28 mouse cellular contexts compared by ENCODE assay signal in the genomic region with DNA sequence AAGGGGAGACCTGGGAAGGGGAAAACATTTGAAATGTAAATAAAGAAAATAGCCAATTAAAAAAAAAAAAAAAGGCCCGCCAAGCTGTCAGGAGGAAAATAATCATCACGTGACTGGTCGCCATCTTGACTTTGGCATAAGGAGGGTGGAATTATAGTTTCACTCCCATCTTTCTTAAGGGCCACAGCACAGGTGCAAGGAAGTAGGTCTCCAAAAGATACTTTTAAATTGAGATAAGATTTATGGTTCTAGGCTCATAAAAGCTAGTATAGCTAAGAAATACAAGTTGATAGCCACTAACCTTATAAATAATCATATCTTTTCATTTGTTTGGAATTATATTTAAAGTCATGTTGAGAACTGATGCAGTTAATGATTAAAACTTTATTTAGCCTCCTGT. TPM values are rescaled to one million over a fixed set of nuclear protein-coding genes. Genes with fewer than 3 reads are reported as not detected.
DNase-seq lines count a peak whose midpoint lies in the region; ATAC-seq and TF ChIP-seq lines count a peak whose summit lies in the region.
"Had no signal": no experiment of that assay in that cellular context is flagged by ENCODE, and none has a peak within 500 bp of the region (broad histone marks: within the 10 kb centered on the region; RNA-seq: fewer than 3 reads in every experiment).

No protein-coding gene starts in this region.

- no peak overlapping the region for H3K4me3 ChIP-seq in lung, postnatal 0 days (ENCODE audit: low read depth, low read length)
- no peak overlapping the region for H3K4me3 ChIP-seq in intestine, embryonic 15.5 days (replicated peaks)
- no peak overlapping the region for H3K4me3 ChIP-seq in intestine, embryonic 16.5 days (ENCODE audit: low read length)
- H3K4me3 ChIP-seq: embryonic facial prominence, embryonic 13.5 days; embryonic facial prominence, embryonic 15.5 days; erythroblast, embryonic 14.5 days; forebrain, embryonic 12.5 days had no signal

- WGBS in lung, postnatal 0 days = 90% methylated on average over 3 of the region's 3 CpGs
- WGBS in intestine, embryonic 15.5 days = 81% methylated on average over 3 of the region's 3 CpGs
- WGBS in intestine, embryonic 16.5 days = 74% methylated on average over 3 of the region's 3 CpGs

- peaks cover 9% of the 10 kb centered on the region; the same call in 1 of the 2 replicates for H3K4me1 ChIP-seq in lung, postnatal 0 days (ENCODE audit: insufficient read depth, low read depth, low read length)
- H3K4me1 ChIP-seq in intestine, embryonic 15.5 days (replicated peaks) = 0 out of 2 replicates have a peak, but pooled peaks cover 2% of the 10 kb centered on the region
- H3K4me1 ChIP-seq in intestine, embryonic 16.5 days (ENCODE audit: control insufficient read depth, insufficient read depth, low read length) = no peaks in the 10 kb centered on the region
- H3K4me1 ChIP-seq: embryonic facial prominence, embryonic 13.5 days; embryonic facial prominence, embryonic 15.5 days had no signal

- TF ChIP-seq EP300 in lung, postnatal 0 days (IDR thresholded peaks at IDR 0.05) = no peak

- H3K9ac ChIP-seq in lung, postnatal 0 days (replicated peaks; ENCODE audit: low read depth) = no peak overlapping the region
- no peak overlapping the region for H3K9ac ChIP-seq in intestine, embryonic 15.5 days
- H3K9ac ChIP-seq in intestine, embryonic 16.5 days (ENCODE audit: low read depth, low read length) = no peak overlapping the region
- H3K9ac ChIP-seq: embryonic facial prominence, embryonic 13.5 days; embryonic facial prominence, embryonic 15.5 days; forebrain, embryonic 12.5 days had no signal

- no peak overlapping the region for H3K27ac ChIP-seq in lung, postnatal 0 days (ENCODE audit: low read length)
- no peak overlapping the region for H3K27ac ChIP-seq in intestine, embryonic 15.5 days
- H3K27ac ChIP-seq in intestine, embryonic 16.5 days (ENCODE audit: low read length) = no peak overlapping the region
- H3K27ac ChIP-seq: embryonic facial prominence, embryonic 13.5 days; embryonic facial prominence, embryonic 15.5 days; forebrain, embryonic 10.5 days; forebrain, embryonic 12.5 days had no signal

- H3K4me2 ChIP-seq in lung, postnatal 0 days (replicated peaks; ENCODE audit: low read depth, low read length) = no peak overlapping the region
- no peak overlapping the region for H3K4me2 ChIP-seq in intestine, embryonic 15.5 days (replicated peaks)
- no peak overlapping the region for H3K4me2 ChIP-seq in intestine, embryonic 16.5 days (ENCODE audit: low read depth, low read length)
- H3K4me2 ChIP-seq: embryonic facial prominence, embryonic 15.5 days had no signal

- no peak for ATAC-seq in lung, postnatal 0 days
- peak; percentile 50 for ATAC-seq in intestine, embryonic 15.5 days
- ATAC-seq in intestine, embryonic 16.5 days = peak; percentile 61; the same call in 1 of the 2 replicates
- ATAC-seq: Patski had no signal

- no peak for TF ChIP-seq CTCF in lung, postnatal 0 days (IDR thresholded peaks at IDR 0.05)

- H3K9me3 ChIP-seq in lung, postnatal 0 days (ENCODE audit: low read length) = no peaks in the 10 kb centered on the region
- no peaks in the 10 kb centered on the region for H3K9me3 ChIP-seq in intestine, embryonic 15.5 days
- H3K9me3 ChIP-seq in intestine, embryonic 16.5 days (ENCODE audit: control insufficient read depth, low read length) = no peaks in the 10 kb centered on the region
- H3K9me3 ChIP-seq: embryonic facial prominence, embryonic 13.5 days; embryonic facial prominence, embryonic 15.5 days; forebrain, embryonic 10.5 days; forebrain, embryonic 12.5 days had no signal

- no peaks in the 10 kb centered on the region for H3K36me3 ChIP-seq in lung, postnatal 0 days (ENCODE audit: insufficient read depth, low read length)
- H3K36me3 ChIP-seq in intestine, embryonic 15.5 days = no peaks in the 10 kb centered on the region
- H3K36me3 ChIP-seq in intestine, embryonic 16.5 days (ENCODE audit: control insufficient read depth, insufficient read depth, low read length) = no peaks in the 10 kb centered on the region
- H3K36me3 ChIP-seq: embryonic facial prominence, embryonic 13.5 days; embryonic facial prominence, embryonic 15.5 days; forebrain, embryonic 10.5 days; forebrain, embryonic 12.5 days; G1E had no signal

- peak; percentile 2 for DNase-seq in lung, postnatal 0 days (ENCODE audit: low spot score)
- DNase-seq in lung, postnatal 36 days = no peak
- DNase-seq in cerebellum, postnatal 36 days = no peak
- no peak for DNase-seq in layer of hippocampus, adult 9-10 months (ENCODE audit: low spot score)
- DNase-seq: adrenal gland, adult 8-10 months; adrenal gland, postnatal 14 days; adrenal gland, postnatal 36 days; cerebellum, adult 11-12 months; cerebellum, adult 2 months; cerebellum, adult 9-10 months; cerebellum, postnatal 10 days; cerebellum, postnatal 25 days; embryo, embryonic 11 days had no signal

- no peaks in the 10 kb centered on the region for H3K27me3 ChIP-seq in lung, postnatal 0 days (replicated peaks; ENCODE audit: insufficient read depth, low read length)
- H3K27me3 ChIP-seq in intestine, embryonic 15.5 days (replicated peaks) = no peaks in the 10 kb centered on the region
- H3K27me3 ChIP-seq in intestine, embryonic 16.5 days (replicated peaks; ENCODE audit: control insufficient read depth, insufficient read depth, low read length) = no peaks in the 10 kb centered on the region
- H3K27me3 ChIP-seq: CH12.LX; embryonic facial prominence, embryonic 13.5 days; embryonic facial prominence, embryonic 15.5 days; forebrain, embryonic 12.5 days; Patski had no signal

RNA-seq across cellular contexts. Expression of a gene that starts 28.8 kb away (rescaled TPM):
- polyA plus RNA-seq in lung, postnatal 0 days (2015; fragmentation: Nextera tagmentation; extraction: Ambion mirVana) = 0.26 and 0.35 TPM in 2 replicates
- polyA plus RNA-seq in intestine, embryonic 15.5 days (2015; fragmentation: Nextera tagmentation; extraction: Ambion mirVana) = 1.2 TPM in 2 replicates
- polyA plus RNA-seq in intestine, embryonic 16.5 days (2015; fragmentation: Nextera tagmentation; extraction: Ambion mirVana) = 1.1 and 1.4 TPM in 2 replicates
- polyA plus RNA-seq: activated CD4-positive, CD25-positive, alpha-beta regulatory T cell, adult 4 months; CD4-positive, CD25-positive, alpha-beta regulatory T cell, adult 4 months; cerebellum, adult 2 months; embryonic facial prominence, embryonic 11.5 days; embryonic facial prominence, embryonic 13.5 days; embryonic facial prominence, embryonic 15.5 days; forebrain, embryonic 10.5 days; forebrain, embryonic 12.5 days; forebrain, embryonic 14.5 days; forebrain, embryonic 16.5 days; G1E; Patski had no signal

RNA-seq across cellular contexts. Expression of a gene that starts 28.8 kb away (rescaled TPM):
- 0.26 TPM in 1 of 2 replicates, not detected in the other for polyA plus RNA-seq in lung, postnatal 0 days (2015; fragmentation: Nextera tagmentation; extraction: Ambion mirVana)
- not detected in 2 replicates for polyA plus RNA-seq in intestine, embryonic 15.5 days (2015; fragmentation: Nextera tagmentation; extraction: Ambion mirVana)
- polyA plus RNA-seq in intestine, embryonic 16.5 days (2015; fragmentation: Nextera tagmentation; extraction: Ambion mirVana) = 0.38 TPM in 1 of 2 replicates, not detected in the other
- polyA plus RNA-seq: activated CD4-positive, CD25-positive, alpha-beta regulatory T cell, adult 4 months; CD4-positive, CD25-positive, alpha-beta regulatory T cell, adult 4 months; cerebellum, adult 2 months; embryonic facial prominence, embryonic 11.5 days; embryonic facial prominence, embryonic 13.5 days; embryonic facial prominence, embryonic 15.5 days; erythroblast, embryonic 14.5 days; forebrain, embryonic 10.5 days; forebrain, embryonic 12.5 days; forebrain, embryonic 14.5 days; forebrain, embryonic 16.5 days; G1E; Patski had no signal

RNA-seq across cellular contexts. Expression of a gene that starts 32.5 kb away (rescaled TPM):
- polyA plus RNA-seq in lung, postnatal 0 days (2015; fragmentation: Nextera tagmentation; extraction: Ambion mirVana) = 0.11 and 0.14 TPM in 2 replicates
- polyA plus RNA-seq in intestine, embryonic 15.5 days (2015; fragmentation: Nextera tagmentation; extraction: Ambion mirVana) = 0.19 and 0.21 TPM in 2 replicates
- polyA plus RNA-seq in intestine, embryonic 16.5 days (2015; fragmentation: Nextera tagmentation; extraction: Ambion mirVana) = 0.22 and 0.40 TPM in 2 replicates
- polyA plus RNA-seq: cerebellum, adult 2 months; embryonic facial prominence, embryonic 11.5 days; erythroblast, embryonic 14.5 days; forebrain, embryonic 10.5 days; forebrain, embryonic 14.5 days; forebrain, embryonic 16.5 days; G1E; Patski had no signal

RNA-seq across cellular contexts. Expression of a gene that starts 36.0 kb away (rescaled TPM):
- 0.58 and 1.2 TPM in 2 replicates for polyA plus RNA-seq in lung, postnatal 0 days (2015; fragmentation: Nextera tagmentation; extraction: Ambion mirVana)
- polyA plus RNA-seq in intestine, embryonic 15.5 days (2015; fragmentation: Nextera tagmentation; extraction: Ambion mirVana) = 1.7 and 1.9 TPM in 2 replicates
- polyA plus RNA-seq in intestine, embryonic 16.5 days (2015; fragmentation: Nextera tagmentation; extraction: Ambion mirVana) = 1.6 and 1.9 TPM in 2 replicates
- polyA plus RNA-seq: erythroblast, embryonic 14.5 days; G1E; Patski had no signal
